Comparison of ENCODE assay signal across 8 mouse cellular contexts in the genomic region with DNA sequence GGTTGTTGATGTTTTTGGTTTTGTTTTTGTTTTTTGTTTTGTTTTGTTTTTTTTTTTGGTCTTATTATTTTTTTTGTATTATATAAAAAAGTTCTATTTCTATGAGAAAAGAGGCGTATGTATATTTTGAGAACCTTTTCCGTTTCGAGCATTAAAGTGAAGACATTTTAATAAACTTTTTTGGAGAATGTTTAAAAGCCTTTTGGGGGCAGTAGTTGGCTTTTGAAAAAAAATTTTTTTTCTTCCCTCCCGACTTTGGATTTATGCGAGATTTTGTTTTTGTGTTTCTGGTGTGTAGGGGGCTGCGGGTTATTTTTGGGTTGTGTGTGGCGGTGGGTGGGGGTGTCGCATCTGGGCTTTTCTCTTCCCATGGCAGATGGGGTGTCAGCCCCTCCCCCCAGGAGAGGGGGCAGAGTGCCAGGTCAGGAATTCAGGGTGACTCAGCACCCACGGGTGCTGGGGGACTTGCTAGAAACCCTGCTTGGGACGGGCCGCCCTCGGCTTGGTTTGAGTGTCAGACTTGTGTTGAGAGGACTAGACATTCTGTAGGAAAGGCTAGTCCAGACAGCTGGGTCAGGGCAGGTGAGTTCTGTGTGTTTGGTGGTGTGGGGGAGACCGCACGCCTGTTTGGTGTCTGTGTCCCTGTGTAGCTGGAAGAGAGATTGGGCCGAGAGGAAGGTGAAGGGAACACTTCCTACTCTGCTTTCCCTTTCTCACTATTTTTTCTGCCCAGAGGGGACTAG. TPM values are rescaled to one million over a fixed set of nuclear protein-coding genes. Genes with fewer than 3 reads are reported as not detected.
DNase-seq lines count a peak whose midpoint lies in the region; ATAC-seq and TF ChIP-seq lines count a peak whose summit lies in the region.

No protein-coding gene starts in this region.

- H3K9ac ChIP-seq in lung, embryonic 14.5 days, result peak overlapping the region; percentile 83

- H3K27me3 ChIP-seq in lung, embryonic 14.5 days (ENCODE audit: insufficient read depth, low read length), result no peaks in the 10 kb centered on the region; the same call in 1 of the 2 replicates

- DNase-seq in ovary, postnatal 36 days (ENCODE audit: low spot score), result peak; percentile 56
- DNase-seq in ovary, adult 18-20 months (ENCODE audit: low spot score), result no peak
- DNase-seq in cerebellum, adult 9-10 months, result peak; percentile 47
- peak; percentile 55 to 70 for DNase-seq in heart, adult 9 months (ENCODE audit: low spot score in 2 of 2)
- DNase-seq in kidney, postnatal 4 days, result peak; percentile 48 to 55
- peak; percentile 50 for DNase-seq in lung, embryonic 14.5 days
- peak; percentile 33 for DNase-seq in right cerebral cortex, postnatal 25 days
- DNase-seq in MN1 (ENCODE audit: low spot score), result no peak

- no peaks in the 10 kb centered on the region for H3K4me1 ChIP-seq in lung, embryonic 14.5 days (ENCODE audit: insufficient read depth)

- peak overlapping the region; percentile 94; the same call in 1 of the 2 replicates for H3K27ac ChIP-seq in lung, embryonic 14.5 days (ENCODE audit: low read depth)

- peak overlapping the region; percentile 92 for H3K4me2 ChIP-seq in lung, embryonic 14.5 days

- 33% methylated on average over 15 of the region's 15 CpGs for WGBS in lung, embryonic 14.5 days

- H3K9me3 ChIP-seq in lung, embryonic 14.5 days (ENCODE audit: low read depth, low read length), result no peaks in the 10 kb centered on the region

- peak overlapping the region; percentile 80 for H3K4me3 ChIP-seq in lung, embryonic 14.5 days (ENCODE audit: low read depth, low read length)

- ATAC-seq in lung, embryonic 14.5 days (ENCODE audit: insufficient read depth), result no peak

- TF ChIP-seq CTCF in lung, embryonic 14.5 days (IDR thresholded peaks at IDR 0.05; ENCODE audit: low read depth), result no peak

- peaks cover 24% of the 10 kb centered on the region for H3K36me3 ChIP-seq in lung, embryonic 14.5 days (ENCODE audit: insufficient read depth)

RNA-seq across cellular contexts. Expression of a gene that starts 0.8 kb away (rescaled TPM):
- 41.6 and 43.3 TPM in 2 replicates for polyA plus RNA-seq in lung, embryonic 14.5 days (2014; fragmentation: Nextera tagmentation; extraction: Ambion mirVana)

RNA-seq across cellular contexts. Expression of a gene that starts 1.7 kb away (rescaled TPM):
- polyA plus RNA-seq in lung, embryonic 14.5 days (2014; fragmentation: Nextera tagmentation; extraction: Ambion mirVana), result 73.4 and 77.4 TPM in 2 replicates

RNA-seq across cellular contexts. Expression of a gene that starts 29.1 kb away (rescaled TPM):
- polyA plus RNA-seq in lung, embryonic 14.5 days (2014; fragmentation: Nextera tagmentation; extraction: Ambion mirVana), result 10.0 and 12.3 TPM in 2 replicates

RNA-seq across cellular contexts. Expression of a gene that starts 58.5 kb away (rescaled TPM):
- 275 and 293 TPM in 2 replicates for polyA plus RNA-seq in lung, embryonic 14.5 days (2014; fragmentation: Nextera tagmentation; extraction: Ambion mirVana)

Comparison
In these comparisons a context has a peak if more than half of its experiments do, and no peak if none do; other contexts are left out.
1. DNase-seq: peak in ovary, postnatal 36 days (single experiment), cerebellum, adult 9-10 months (single experiment), heart, adult 9 months (2 of 2), kidney, postnatal 4 days (2 of 2), lung, embryonic 14.5 days (single experiment) and right cerebral cortex, postnatal 25 days (single experiment); none in ovary, adult 18-20 months (single experiment) and MN1 (single experiment).